Mouse (Mus musculus): ENCODE results near the gene Ntf5.
A peak's percentile ranks its signal among the peaks of the same experiment; 100 is the strongest.

Gene Ntf5

DNA sequence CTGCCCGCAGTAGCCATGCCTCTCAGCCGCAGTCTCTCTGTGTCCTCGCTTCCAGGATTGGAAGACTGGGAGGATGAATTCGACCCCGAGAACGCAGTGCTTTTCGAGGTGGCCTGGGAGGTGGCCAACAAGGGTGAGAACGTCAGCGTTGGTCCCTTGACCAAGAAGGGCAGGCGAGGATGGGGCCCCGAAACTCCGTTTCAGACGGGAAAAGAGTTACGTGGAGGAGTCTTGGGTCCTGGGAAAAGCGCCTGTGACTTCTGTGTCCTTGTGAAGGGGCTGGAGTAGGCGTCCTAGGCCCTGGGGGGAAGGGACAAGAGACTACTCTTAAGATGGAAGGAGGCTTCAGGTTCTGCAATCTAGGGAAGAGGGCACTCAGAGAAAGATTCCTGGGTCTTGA lies 21.5 kb downstream of the Ntf5 start:
- no peak for DNase-seq (ENCODE audit: low spot score)

DNA sequence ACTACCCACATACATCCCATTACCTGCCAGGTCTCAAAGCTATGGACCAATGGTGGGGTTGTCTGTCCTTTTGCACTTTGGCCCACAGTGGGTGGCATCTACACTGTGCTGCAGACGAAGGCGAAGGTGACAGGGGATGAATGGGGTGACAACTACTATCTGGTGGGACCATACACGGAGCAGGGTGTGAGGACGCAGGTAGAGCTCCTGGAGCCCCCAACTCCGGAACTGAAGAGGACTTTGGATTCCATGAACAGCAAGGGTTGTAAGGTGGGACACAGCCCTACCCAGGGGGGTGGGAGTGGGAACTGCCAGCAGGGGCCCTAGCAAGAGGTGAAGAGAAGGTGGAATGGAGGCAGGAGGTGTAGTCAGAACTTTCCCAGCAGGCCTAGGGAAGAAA lies 22.9 kb downstream of the Ntf5 start:
- no peak for DNase-seq (ENCODE audit: low spot score)

DNA sequence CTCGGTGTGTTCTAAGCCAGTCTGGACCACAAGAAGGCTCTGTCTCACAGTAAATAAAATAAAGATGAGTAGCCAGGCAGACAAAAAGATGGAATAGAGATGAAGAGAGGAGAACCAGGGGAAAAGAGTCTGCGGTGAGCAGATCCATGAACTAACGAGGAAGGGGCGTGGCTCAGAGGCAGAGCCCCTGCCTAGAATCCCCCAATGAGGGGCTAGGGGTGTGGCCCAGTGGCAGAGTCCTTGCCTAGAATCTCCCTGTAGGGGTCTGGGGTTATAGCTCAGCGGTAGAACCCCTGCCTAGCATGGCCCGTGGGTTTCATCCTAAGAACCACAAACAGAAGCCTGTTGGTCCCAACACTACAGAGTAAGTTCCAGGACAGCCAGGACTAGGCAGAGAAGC lies 23.6 kb downstream of the Ntf5 start:
- no peak for DNase-seq (ENCODE audit: low spot score)

DNA sequence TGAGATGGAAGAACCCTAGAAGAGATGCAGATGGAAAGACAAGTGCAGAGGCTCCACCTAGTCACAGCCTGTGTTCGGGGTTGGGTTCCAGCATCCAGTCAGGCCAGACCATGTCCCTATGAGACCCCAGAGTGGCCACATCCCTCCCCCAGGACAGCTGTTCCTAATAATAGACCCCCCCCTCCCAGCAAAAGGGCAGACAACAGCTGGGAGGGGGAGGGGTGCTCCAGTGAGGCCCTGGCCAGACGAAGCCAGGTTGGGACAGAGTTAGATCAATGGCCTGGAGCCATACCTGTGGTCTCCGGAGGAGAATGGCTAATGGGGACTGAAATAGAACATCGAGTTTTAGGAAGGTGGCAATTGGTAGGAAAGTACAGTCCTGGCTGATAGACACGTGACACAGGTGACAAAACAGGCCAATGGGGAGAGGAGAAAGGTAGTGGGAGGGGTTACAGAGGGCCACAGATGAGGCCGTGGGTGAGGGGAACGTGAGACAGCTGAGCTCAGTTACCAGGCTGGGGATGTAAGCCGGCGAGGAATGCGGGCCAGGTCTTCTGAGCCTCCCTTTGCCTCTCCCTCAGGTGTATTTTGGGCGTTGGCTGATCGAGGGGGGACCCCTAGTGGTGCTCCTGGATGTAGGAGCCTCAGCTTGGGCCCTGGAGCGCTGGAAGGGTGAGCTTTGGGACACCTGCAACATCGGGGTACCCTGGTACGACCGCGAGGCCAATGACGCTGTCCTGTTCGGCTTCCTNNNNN lies 24.2 kb downstream of the Ntf5 start, which contains the start of gene Ruvbl2:
TSS of gene Ruvbl2 (minus strand) at position 576 of the 756 bp plus-strand sequence.
- DNase-seq (ENCODE audit: low spot score): no peak

DNA sequence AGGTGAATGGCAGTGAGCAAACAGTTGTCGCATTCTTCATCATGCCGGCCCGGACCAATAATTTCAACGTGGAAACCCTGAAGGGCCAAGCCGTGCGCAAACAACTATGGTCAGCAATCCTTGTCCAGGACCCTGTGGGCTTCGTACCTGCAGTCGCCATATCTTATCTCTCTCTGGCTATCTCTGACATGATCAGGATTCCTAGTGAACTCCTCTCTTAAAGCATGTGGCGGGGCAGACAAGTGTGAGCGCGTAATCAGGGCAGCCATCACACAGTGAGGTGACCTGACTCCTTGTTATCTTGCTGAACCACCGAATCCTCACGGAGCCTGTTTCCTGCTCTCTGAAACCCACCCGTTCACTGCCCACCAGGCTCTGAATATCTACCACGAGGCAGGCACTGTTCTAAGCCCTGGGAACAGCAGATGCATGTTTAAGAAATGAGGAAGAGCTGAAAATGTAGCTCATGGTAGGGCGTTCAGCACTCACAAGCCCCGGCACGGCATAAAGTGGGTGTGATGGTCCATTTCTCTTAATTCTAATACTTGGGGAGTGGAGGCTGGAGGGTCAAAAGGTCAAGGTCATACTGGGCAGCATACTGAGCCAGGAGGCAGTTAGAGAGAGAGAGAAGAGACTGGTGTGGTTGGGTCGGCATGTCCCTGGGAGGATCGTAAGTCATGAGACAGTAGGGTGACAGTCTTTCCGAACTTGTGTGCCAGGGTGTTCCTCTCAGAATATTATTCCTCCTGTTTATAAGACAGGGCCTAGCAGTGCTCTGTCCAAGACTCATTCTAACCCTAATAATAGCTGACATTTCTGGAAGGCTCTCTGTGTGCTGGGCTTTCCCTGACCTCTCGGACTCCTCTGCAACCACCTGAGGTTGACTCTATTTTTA lies 30.3 kb downstream of the Ntf5 start:
- DNase-seq (ENCODE audit: low spot score): no peak

DNA sequence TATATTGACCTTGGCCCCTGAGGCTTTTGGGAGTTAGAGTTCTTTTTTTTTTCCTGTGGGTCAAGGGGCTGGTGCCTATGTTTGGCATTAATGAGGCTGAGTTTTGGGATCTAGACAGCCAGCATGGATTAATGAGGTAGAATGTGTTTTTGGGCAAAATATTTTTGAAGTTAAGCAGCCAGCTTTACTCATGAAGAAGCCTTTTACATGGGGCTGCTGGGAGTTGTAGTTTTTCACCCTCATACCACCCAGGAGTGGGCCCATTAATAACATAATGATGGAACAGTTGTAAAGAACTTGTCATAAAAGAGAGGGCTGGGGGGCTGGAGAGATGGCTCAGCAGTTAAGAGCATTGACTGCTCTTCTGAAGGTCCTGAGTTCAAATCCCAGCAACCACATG lies 33.1 kb downstream of the Ntf5 start:
- DNase-seq (ENCODE audit: low spot score): no peak

DNA sequence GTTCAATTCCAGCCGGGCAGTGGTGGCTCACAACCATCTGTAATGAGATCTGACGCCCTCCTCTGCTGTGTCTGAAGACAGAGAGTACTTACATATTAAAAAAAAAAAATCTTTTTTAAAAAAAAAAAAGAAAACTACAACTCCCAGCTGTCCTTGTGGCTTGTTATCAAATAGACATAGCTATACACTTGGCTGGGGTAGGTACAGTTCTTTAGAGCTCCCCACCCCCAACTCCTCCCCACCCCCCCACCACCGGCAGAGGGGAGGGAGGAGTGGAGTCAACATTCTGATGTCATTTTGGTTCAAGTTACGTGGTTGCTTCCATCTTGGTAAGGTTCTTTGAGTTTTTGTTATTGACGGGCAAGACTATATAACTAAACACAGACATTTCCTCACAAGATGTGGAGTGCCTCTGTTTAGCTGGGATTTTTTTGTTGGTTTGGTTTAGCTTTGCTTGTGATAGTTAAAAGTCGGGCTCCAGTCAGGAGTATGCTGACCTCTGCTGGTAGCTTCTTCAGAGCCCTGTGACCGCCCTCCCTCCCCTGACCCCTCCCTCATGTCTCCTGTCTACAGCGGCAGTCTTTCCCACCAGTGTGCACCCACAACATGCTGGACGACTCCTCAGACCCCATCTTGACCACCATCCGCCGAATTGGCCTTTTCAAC lies 34.0 kb downstream of the Ntf5 start:
- peak; percentile 60 for DNase-seq (ENCODE audit: low spot score)

DNA sequence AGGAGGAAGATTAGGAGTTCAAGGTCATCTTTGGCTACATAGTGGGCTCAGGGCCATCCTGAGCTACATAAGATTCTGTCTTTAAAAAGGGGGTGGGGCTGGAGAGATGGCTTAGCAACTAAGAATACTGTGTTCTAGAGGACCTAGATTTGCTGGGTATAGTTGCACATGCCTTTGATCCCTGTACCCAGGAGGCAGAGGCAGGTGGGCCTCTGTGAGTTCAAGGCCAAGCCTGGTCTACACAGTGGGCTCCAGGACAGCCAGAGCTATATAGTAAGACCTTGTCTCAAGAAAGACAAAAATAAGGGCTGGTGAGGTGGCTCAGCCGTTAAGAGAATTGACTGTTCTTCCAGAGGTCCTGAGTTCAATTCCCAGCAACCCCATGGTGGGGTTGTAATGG lies 36.5 kb downstream of the Ntf5 start:
- DNase-seq (ENCODE audit: low spot score): no peak

DNA sequence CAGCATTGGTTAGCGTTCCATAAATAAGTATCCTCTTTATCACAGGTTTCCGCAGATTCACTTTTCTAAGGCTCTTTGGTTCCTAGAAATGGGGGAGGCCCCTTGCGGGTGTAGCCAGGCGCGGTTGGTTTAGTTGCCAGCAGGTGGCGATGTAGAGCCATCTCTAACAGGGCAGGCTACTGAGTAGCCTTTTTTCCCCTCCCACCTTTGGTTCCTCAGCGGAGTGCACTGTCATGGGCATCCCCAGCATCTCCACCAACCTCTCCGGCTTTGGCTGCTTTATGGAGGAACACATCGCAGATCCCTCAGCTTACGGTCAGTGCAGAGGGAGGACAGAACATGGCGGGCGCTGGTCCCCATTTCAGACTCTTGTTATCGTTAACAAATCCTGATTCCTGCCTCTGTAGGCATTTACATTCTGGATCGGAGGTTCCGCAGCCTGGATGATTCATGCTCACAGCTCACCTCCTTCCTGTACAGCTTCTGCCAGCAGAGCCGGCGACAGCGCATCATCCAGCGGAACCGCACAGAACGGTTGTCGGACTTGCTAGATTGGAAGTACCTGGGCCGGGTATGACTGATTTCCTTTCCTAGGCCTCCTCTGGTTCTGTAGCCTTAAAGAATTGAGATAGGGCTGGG lies 38.0 kb downstream of the Ntf5 start:
- DNase-seq (ENCODE audit: low spot score): peak; percentile 93

DNA sequence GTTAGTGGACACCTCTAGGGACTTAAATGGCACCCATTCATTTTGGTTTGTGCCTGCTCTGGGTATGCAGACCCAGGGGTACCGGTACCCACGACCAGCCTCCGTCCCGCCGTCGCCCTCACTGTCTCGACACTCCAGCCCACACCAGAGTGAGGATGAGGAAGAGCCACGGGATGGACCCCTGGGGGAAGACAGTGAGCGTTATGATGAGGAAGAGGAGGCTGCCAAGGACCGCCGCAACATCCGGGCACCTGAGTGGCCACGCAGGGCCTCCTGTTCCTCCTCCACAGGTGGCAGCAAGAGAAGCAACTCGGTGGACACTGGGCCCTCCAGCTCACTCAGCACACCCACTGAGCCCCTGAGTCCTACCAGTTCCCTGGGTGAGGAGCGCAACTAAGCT lies 41.5 kb downstream of the Ntf5 start:
- no peak for DNase-seq (ENCODE audit: low spot score)

DNA sequence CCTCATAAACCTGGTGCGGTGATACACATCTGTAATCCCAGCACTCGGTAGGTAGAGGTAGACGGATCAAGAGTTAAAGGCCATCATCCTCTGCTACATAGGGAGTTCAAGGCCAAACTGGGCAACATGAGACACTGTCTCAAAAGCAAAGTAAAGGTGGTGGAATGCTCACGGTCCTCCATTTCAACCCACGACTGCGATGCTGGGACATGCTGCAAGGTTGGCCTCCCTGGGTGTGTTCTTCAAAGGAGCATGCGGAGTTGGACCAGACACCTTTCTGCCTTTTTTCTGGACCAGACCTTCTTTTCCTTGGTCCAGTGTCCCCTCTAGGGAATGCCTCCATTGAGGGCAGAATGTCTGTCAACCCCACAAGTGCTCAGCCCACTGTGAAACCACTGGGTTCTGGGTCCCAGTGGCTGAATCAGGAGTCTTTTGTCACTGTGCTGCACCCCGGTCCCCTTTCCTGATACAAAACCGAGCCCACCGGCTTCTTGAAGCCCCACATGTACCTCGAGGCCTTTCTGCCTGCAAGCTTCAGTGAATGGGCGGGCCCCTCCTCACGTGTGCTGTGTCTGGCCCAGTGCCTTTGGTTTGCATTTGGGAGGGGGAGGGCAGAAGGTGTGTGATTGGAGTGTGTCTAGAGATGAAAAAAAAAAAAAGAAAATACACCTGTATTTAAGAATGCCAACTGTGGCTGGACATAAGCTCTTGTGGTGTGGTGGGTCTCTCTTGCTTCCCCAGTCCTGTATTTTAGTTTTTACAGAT lies 42.6 kb downstream of the Ntf5 start:
- DNase-seq (ENCODE audit: low spot score): no peak

DNA sequence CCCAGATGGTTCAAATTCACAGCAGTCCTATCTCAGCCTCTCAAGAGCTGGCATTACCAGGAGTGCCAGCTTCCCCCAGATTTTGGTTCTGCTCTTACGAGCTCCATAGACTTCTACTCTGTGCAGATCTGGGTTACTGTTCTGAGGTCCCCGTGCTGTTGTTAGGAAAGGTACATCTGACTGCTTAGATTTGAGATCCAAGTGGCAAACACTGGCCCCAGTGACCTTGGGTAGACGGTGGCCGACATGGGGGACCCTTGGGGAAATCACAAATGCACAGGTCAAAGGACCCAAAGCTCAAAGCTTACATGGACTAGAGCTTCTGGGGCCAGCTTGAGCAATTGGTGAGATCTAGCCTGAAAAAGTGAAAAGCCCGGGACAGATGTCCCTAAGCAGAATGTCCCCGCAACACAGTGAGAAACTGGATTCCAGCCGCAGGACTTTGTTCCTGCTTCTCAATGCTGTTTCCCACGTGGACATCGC lies 43.3 kb downstream of the Ntf5 start:
- peak; percentile 19 for DNase-seq (ENCODE audit: low spot score)

DNA sequence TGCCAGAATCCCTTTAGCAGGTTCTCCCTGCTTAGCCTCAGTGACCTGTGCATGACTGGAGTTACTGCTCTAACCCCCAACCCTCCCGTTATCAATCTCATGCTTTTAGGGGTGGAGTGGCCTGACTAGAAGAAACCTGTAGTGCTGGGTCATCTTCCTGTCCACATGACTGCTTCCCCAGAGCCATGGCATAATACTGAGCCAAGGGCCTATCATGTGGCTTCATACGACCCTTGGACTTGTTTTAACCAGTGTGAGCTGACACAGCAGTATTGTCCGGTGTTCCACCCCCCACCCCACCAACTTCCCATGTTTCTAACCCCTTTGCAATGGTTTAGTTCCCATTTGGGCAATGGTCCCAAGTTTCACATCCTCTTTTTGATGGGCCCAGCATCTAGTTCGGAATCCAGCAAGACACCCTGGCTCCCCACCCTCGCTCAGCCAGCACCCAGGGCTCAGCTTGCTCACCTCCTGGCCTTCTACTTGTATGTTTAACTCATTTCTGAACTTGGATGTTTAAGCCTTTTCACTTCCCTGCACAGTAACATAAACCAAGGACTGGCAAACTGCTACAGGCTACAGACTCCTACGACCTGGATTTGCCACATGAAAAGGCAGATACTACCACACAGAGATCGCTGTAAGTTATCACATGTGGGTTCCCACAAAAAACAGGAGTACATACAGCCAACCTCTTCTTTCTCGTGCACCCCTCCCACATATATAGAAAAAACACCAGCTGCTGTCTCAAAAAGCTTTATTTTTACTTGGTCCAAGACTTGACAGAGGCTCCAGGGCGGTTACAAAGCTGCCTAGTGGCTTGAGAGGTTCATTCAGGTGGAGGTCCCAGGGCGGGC lies 43.9 kb downstream of the Ntf5 start:
- peak; percentile 21 for DNase-seq (ENCODE audit: low spot score)

DNA sequence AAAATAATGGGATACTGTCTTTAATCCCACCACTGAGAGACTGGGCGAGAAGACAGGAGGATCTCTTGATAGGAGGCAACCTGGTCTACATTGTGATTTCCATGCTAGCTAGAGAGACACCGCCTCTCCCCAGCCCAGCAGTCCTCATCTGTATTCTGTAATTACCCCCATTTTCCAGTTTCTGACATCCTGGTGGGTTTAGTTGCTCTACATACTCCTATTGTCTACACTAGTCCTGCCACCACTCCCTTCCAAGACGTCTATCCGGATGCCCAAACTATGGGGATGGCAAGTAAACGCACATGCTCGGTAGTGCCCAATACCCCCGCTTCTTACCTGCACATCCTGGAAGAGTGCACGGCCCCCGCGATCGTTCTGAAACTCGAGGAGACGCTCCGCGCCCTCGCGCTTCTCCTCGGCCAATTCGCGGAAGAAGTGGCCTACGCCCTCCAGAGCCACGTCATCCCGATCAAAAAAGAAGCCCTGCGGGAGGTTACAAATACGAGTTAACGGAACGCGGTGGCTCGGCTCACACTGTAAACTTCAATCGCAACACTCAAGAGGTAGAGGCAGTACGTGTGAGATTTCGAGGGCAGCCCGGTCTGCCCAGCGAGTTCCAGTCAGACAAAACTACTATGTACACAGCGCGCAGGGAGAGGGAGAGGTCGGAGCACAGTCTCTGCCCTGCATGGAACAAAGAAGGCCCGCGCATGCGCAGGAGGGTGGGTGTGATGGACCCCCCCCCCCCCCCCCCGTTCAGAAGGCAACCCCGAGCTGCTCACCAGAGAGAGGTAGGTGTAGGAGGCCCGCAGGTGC lies 45.5 kb downstream of the Ntf5 start:
- DNase-seq (ENCODE audit: low spot score): peak; percentile 87

DNA sequence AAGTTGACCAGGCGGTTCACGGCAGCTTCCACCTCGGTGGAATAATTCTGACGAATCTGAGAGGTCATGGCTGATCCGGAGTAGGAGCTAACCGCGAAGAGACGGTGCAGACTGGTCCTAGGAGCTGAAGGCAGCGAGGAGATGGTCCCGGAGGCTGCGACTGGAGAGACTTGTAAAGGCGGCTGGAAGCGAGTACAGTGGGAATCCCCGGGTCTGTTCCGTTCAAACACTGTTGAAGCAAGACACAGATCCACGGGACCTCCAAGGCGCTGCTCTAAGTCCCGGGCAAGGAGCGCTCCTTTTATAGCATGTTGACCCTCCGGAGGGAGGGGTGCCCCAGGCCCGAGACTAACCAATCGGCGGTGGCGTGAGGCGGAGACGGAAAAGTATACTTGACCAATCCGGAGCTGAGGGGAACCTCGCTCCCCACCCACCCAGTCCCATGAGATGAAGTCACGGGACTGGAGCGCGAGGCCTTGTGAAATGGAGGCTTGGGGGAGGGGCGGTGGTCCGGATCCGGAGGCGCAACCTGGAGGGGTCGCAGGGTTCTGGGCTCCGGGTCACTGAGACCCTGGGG lies 46.2 kb downstream of the Ntf5 start, which contains the start of gene Ftl1:
TSS of gene Ftl1 (minus strand) at position 321 of the 577 bp plus-strand sequence.
- DNase-seq (ENCODE audit: low spot score): peak; percentile 99

DNA sequence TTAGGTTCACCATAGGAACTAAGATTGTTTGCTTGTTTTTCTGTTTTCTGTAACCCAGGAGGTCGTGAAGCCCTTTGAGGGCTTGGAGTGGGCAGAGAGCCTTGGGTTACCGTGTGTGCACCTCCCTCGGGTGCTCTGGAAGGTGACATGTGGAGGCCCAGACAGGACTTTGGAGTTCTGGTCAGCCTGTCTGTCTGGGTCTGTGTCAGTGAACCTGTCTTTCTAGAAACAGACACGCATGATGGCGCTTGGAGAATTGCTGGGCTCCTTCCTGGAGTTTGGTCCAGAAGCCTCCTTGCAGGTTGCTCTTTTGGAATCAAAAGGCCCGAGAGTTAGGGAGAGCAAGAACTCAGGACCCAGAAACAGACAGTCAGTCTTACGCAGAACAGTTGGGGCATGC lies 46.9 kb downstream of the Ntf5 start:
- DNase-seq (ENCODE audit: low spot score): no peak

DNA sequence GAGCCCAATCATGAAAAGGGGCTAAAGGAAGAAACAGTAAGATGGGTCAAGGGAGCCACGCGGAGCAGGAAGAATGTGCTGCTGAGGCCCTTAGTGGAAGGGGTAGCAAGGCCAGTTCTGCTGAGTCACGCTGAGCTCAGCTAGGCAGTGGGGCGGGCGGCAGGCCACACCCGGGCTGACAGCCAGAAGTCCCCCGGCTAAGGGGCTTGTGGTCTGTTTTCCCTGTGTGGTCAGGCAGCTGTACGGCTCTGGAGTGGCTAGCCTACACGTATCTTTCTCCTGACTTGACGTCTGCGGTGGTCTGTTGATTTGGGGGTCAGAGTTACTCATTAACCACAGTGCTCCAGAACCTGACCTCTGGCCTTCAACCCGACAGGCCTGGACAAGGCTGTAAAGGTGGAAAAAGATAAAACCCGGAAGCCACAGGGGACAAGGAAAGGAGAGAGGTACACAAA lies 47.4 kb downstream of the Ntf5 start:
- DNase-seq (ENCODE audit: low spot score): peak; percentile 47

DNA sequence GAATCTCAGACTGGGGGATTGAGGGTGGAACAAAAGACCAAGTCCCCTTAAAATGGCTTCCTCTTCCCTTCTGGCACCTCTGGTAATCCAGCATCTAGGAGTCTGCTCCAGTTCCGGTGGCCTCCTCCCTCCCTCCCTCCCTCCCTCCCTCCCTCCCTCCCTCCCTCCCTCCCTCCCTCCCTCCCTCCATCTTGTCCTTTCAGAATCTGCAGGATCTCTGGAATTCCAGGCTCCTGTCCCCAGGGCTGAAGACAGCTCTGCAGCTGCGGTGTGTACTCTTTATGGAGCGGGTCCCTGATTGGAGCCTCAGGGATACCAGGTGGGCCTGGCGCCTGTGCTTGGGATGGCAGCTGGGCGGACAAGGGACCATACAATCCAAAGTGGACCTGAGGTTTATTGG lies 47.8 kb downstream of the Ntf5 start:
- no peak for DNase-seq (ENCODE audit: low spot score)

DNA sequence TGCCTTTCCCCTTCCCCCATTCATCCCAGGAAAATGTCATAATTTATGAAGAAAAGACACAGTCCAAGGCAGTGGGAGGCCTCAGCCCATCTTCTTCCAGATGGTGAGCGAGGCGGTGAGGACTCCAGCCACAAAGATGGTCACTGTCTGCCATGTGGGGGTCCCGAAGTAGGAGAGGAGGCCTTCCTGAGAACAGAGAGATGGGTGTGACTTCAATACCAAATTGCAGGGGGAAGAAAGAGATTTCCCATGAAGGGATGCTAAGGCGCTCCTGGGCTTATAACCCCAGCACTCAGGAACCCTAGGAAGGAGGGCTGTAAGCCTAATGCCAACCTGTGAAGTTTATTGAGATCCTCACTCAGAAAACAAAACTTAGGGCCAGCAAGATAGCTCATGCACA lies 48.3 kb downstream of the Ntf5 start:
- DNase-seq (ENCODE audit: low spot score): no peak

All from retina, embryonic 14.5 days (tissue).